Mouse (Mus musculus): ENCODE measurements around the gene Alpk3.
"Not testable (repeated sequence)": the region's sequence is repeated elsewhere in the genome, so short reads cannot be mapped to it uniquely, and the experiment has no call there.

Gene Alpk3

DNA sequence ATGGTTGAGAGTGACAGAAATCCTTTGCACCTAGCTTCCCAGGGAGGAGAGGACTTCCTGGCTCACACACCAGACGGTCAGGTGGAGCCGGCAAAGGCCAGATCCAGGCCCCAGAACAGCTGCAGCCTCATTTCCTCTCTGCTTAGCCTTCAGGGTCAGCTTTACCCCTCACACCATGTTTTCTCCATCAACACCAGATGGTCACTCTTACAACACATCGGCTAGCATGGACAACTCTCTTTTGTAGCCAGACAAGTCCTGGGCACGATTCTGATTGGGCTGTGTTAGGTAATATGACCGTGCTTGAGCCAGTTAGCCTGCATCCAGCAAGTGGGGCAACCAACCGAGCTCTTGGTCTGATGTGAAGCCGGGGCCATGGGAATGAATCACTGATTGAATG lies 74.5 kb downstream of the Alpk3 start:
- no peak for DNase-seq (ENCODE audit: low read depth, low spot score)

DNA sequence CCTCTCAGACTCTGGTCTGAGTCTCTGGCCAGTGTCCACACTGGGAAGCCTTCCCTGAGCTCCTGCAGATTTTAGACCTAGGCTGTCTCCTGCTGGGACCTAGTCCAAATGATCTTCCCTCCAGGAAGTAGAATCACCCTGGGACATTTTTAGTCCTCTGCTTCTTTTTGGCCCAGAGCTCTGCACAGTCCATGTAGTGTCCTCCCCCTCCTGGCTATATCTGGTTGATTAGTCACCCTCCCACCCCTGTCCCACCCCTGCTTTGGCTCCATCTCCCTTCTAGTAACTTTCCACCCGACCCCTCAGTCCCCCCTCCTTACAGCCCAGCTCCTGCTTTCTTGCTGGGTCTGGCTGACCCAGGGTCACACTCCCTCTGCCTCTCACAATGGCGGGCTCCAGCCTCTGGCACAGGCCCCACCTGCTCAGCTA lies 75.5 kb downstream of the Alpk3 start:
- DNase-seq (ENCODE audit: low read depth, low spot score), result no peak

DNA sequence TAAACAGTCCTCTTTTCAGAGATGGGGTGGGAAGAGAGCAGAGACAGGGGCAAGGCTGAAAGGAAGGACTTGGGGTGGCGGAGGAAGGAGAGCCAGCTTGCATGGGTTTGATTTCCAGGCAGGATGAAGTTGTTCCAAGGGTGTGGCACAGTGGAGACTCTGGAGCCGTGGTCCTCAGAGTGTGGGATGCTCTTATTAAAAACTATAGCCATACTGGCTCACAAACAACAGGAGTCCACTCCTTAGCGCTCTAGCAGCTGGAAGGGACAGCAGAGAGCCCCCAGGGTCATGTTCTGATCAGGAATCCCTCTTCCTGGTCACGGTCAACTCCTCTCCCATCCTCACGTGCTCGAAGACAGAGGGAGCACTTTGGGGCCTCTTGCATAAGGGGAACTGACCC lies 76.0 kb downstream of the Alpk3 start:
- no peak for DNase-seq (ENCODE audit: low read depth, low spot score)

DNA sequence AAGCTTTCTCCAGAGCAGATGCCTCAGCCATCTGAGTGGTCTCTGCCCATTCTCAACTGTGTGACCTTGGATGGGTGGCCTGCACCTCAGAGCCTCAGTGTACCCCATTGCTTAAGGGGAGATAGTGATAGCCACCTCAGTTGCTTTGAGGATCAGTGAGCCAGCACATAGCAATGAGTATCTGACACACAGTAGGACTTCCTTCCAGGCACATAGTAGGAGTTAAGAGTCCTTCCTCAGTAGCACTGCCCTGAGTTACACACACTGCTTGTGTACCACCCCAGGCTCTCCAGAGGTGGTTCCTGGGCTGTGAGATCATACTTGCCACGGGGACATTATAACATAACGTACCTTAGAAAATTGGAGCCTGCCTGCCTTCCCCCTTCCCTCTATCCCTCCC lies 76.5 kb downstream of the Alpk3 start:
- no peak for DNase-seq (ENCODE audit: low read depth, low spot score)

DNA sequence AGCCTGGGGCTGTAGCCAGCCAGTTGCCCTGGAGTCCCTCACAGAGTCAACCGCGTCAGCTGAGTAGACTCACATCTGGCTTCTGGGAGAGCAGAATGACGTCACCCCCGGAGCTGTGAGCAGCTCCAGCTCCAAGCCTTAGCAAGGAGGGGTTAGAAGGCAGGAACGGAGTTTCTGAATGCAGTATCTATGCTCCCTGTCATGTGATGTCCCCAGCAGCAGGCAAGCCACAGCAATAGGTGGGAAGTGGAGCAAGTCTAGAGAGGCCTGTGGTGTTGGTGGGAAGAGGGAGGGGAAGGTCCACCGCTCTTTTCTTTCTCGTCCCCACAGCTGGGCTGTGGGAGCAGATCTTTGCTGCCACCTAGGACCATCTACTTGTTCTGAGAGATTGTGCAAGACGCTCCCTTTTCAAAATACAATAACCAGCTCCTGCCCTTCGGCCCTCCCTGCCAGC lies 77.2 kb downstream of the Alpk3 start:
- peak; percentile 62 for DNase-seq (ENCODE audit: low read depth, low spot score)

DNA sequence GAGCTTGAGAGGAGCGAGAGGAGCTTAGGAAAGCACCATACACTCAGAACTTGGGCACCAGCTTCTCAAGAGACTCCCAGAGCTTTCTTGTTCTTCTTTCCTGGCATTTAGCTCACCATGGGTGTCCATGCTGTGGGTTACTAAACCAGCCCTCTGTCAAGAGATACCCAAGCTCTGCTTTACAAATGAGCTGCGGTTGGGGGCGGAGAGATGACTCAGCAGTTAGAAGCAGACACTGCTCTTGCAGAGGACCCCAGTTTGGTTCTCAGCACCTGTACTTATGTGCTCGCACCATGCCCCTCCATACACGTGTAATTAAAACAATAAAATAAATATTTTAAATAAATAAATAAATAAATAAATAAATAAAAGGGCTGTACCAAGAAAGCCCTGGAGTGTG lies 79.9 kb downstream of the Alpk3 start:
- DNase-seq (ENCODE audit: low read depth, low spot score), result peak; percentile 57

DNA sequence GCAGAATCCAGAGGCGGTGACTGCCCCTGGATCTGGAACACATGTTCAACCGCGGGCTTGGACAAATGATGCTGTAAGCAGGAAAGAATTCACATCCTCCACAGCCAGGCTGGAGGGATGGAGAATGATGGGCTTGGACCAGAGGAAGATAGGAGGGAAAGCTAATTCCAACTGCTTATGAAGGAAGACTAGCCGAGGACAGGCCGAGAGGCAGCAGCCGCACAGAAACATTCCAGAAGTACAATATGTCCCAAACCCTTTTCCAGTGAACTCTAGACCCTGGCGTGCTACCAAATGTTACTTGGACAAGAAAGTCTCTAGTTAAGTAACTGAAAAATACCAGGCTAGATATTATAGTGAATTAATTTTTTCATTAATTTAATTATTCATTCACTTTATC lies 81.7 kb downstream of the Alpk3 start:
- no peak for DNase-seq (ENCODE audit: low read depth, low spot score)

DNA sequence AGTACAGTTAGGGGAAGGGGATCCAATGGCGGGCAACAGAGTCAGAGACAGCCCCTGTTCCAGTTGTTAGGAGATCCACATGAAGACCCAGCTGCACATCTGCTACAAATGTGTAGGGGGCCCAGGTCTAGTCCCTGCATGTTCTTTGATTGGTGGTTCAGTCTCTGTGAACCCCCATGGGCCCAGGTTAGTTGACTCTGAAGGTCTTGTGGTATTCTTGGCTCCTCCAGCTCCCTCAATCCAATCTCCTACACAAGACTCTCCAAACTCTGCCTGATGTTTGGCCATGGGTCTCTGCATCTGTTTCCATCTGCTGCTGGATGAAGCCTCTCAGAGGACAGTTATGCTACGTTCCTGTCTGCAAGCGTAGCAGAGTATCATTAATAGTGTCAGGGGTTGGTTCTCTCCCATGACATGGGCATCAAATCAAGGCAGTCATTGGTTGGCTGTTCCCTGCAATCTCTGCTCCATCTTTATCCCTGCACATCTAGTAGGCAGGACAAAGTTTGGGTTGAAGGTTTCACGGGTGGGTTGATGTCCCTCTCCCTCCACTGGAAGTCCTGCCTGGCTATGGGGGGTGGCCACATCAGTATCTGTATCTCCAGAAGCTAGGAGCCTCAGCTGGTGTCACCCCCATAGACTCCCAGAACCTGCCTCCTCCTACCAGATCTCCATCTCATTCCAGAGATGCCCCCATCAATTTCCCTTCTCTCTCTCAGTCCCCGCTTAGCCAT lies 82.4 kb downstream of the Alpk3 start:
- no peak for DNase-seq (ENCODE audit: low read depth, low spot score)

DNA sequence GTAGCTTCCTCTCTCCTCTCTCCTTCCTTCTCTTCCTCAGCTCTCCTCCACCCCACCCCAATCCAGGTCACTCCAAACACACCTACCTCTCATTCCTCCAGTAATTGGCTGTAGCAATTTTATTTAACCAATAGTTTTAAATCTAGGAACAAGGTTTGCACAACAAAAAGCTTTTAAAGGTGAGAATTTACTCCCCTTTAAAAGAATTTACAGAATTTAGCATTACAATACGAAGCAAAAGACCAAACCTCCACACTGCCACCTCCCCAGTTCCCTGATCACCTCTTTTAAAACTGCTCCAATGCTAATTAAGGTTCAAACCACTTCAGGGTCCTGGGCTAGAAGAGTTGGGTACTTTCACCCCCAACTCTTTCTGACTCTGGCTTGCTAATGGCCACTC lies 84.1 kb downstream of the Alpk3 start:
- DNase-seq (ENCODE audit: low read depth, low spot score), result peak; percentile 84

DNA sequence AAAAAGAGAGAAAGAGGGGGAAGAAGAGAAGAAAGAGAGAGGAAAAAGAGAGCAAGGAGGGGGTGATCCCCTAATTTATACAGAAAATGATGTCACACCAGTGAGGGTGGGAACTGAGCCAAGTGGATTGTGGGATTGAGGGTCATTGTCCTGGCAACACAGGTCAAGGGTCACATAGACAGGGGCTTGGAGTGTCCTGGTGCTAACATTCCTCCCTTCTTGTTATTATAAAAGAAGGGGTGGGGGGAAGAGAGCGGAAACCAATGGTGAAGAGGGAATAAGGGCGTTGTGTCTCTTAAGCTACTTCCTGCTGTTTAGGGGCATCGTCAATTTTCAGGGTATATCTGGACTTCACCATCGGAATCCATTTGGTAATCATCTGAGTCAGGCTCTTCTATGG lies 85.7 kb downstream of the Alpk3 start:
- peak; percentile 61 for DNase-seq (ENCODE audit: low read depth, low spot score)

DNA sequence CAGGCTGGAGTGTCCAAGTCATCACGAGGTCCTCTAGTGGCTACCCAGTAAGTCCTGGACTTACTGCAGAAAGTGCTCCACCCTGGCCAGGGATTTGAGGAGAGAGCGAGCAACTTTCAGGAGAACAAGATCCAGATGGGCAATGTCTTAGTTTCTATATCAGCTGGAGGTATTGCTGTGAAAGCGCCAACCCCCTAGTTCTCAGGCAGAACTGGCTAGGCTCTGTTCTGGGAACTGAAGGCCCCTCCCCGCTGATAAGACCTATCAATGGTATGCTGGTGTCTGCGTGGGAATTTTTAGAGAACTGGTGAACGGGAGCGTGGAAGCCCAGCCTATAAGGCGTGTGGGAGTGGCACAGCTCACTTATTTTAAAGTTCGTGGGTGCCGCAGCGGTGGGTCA lies 92.4 kb downstream of the Alpk3 start:
- DNase-seq (ENCODE audit: low read depth, low spot score), result no peak

DNA sequence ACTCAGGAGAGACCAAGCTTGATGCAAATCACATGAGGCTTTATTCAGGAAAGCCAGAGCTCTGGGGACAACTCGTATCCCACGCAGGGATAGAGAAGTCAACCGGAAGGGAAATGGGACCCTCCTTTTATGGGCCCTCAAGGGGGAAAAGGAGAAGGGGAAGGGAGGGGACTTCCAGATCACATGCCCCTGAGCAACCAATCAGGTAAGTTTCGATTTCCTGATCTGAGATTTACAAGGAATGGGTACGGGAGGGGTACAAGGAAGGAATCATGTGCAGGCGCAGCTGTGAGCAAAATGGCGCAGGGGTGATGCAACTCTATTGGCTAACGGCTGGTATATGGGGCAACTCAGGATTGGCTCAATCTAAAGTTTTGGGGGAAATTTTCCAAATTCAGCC lies 93.8 kb downstream of the Alpk3 start:
- DNase-seq (ENCODE audit: low read depth, low spot score), result peak; percentile 88

DNA sequence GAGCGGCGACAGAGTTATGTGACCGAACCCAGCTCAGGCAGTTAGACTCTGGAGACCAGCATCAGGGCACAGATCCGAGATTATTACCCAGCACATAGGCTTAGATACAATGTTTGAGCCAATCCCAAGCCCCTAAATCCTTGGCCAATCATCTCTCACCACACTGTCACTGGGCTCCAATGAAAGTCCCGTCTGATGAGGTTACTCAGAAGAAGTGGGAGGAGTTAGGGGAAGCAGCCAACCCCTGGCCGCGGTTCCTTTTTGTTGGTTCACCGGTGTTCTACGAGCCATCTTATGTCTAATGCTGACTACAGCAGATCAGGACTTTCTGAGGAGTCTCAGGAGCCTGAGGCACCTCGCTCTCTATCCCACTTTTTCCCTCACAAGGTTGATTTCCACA lies 94.9 kb downstream of the Alpk3 start:
- DNase-seq (ENCODE audit: low read depth, low spot score), result peak; percentile 94

DNA sequence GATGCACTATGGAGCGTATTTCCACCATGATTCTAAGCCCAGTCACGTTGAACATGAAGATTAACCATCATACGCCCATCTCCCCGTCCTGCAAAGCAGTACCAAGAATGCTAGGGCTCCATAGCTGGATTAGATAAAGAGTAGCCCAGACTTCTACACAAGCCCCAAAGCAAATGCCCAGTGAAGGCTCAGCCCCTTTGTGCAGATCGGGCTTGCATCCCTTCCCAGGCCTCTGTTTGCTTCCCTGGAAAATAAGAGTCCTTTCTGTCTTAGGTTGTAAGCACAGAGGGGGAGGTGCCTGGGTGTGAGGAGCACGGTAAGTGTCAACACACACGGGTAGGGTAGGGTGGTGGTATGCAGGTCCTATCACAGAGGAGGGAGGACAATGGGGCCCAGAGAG lies 95.4 kb downstream of the Alpk3 start:
- DNase-seq (ENCODE audit: low read depth, low spot score), result peak; percentile 54

DNA sequence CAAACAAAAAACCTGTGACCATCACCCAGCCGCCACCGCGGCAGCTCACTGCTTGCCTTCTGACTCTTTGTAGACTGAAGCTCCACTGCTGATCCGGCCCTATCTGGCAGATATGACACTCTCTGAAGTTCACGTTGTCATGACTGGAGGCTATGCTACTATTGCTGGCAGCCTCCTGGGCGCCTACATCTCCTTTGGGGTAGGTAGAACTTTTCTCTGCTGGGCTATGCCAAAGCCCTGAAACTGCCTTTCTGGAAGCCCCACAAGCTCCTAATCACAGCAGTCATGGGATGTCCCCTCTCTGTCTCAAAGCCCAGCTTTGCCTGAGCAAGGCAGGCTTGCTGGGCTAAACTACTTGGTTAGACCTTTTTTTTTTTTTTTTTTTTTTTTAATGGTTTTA lies 95.9 kb downstream of the Alpk3 start:
- DNase-seq (ENCODE audit: low read depth, low spot score), result no peak

DNA sequence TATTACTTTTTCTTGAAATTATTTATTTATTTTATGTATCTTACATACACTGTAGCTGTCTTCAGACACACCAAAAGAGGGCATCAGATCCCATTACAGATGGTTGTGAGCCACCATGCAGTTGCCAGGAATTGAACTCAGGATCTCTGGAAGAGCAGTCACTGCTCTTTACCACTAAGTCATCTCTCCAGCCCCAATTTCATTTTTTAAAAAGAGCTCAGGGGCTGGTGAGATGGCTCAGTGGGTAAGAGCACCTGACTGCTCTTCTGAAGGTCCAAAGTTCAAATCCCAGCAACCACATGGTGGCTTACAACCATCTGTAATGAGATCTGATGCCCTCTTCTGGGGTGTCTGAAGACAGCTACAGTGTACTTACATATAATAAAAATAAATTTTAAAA lies 96.8 kb downstream of the Alpk3 start:
- DNase-seq (ENCODE audit: low read depth, low spot score), result not testable (repeated sequence)

DNA sequence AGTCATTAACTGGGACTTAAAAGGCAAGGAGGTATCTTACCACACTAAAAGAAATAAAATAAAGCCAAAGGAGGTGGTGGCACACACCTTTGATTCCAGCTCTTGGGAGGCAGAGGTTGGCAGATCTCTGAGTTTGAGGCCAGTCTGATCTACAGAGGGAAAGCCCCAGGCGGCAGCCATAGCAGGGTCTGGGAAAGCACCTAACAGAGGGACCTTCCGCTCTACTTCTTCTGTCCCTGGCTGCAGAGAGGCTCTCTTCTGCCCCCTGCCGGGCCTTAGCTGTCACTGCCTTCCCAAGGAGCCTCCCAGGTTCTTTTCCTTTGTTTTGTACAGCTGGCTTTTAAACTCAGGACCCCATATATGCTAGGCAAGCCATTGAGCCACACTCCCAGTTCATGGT lies 97.6 kb downstream of the Alpk3 start:
- DNase-seq (ENCODE audit: low read depth, low spot score), result peak; percentile 89

Data from ZHBTc4 (cell line).